Mouse (Mus musculus) hindbrain, embryonic 16.5 days (tissue): ENCODE measurements at regions not wholly inside any gene's neighbourhood (a gene's known extent, or its start where the extent isn't known, plus 50 kb on each side); places are given as distances from the start of the nearest gene placed in this dataset.
A peak's percentile ranks its signal among the peaks of the same experiment; 100 is the strongest.

Source experiments
- ATAC-seq: fragments of 200-750 bp; cut with Nextera tagmentation; 2 replicates; pipeline ENCODE4 v1.8.0; 2017; ENCODE audit warnings: moderate TSS enrichment, moderate library complexity
- H3K27ac ChIP-seq: fragments of 300-500 bp; sonication (generic); 2 replicates; pipeline ENCODE4 v1.5.1; 2014; ENCODE audit warnings: low read depth, mild to moderate bottlenecking, control low read depth, low read length, moderate library complexity
- H3K27me3 ChIP-seq: fragments of 300-500 bp; sonication (generic); replicated peaks from 2 replicates; pipeline ENCODE4 v1.6.1; 2014; ENCODE audit warnings: low read length; ENCODE audit not compliant: control insufficient read depth, insufficient read depth
- H3K36me3 ChIP-seq: fragments of 300-500 bp; sonication (generic); 2 replicates; pipeline ENCODE4 v1.6.1; 2014; ENCODE audit warnings: mild to moderate bottlenecking, low read length, moderate library complexity, mixed read lengths; ENCODE audit not compliant: control insufficient read depth, insufficient read depth
- H3K4me1 ChIP-seq: fragments of 300-500 bp; sonication (generic); 2 replicates; pipeline ENCODE4 v1.6.1; 2014; ENCODE audit warnings: low read depth, low read length; ENCODE audit not compliant: control insufficient read depth, insufficient read depth
- H3K4me2 ChIP-seq: fragments of 300-500 bp; sonication (generic); 2 replicates; pipeline ENCODE4 v1.6.1; 2014; ENCODE audit warnings: mild to moderate bottlenecking, low read length, control low read depth, moderate library complexity
- H3K4me3 ChIP-seq: fragments of 300-500 bp; sonication (generic); 2 replicates; pipeline ENCODE4 v1.5.1; 2014; ENCODE audit warnings: mild to moderate bottlenecking, low read length, control low read depth, moderate library complexity
- H3K9ac ChIP-seq: fragments of 300-500 bp; sonication (generic); 2 replicates; pipeline ENCODE4 v1.6.1; 2014; ENCODE audit warnings: low read depth, mild to moderate bottlenecking, control low read depth, low read length, moderate library complexity
- H3K9me3 ChIP-seq: fragments of 300-500 bp; sonication (generic); 2 replicates; pipeline ENCODE4 v1.6.1; 2014; ENCODE audit warnings: mild to moderate bottlenecking, low read length, moderate library complexity; ENCODE audit not compliant: control insufficient read depth
- WGBS: fragments of 180-500 bp; shearing (Covaris S2); extraction: QIAGEN DNeasy Blood & Tissue Kit; methylation state at CpG from one replicate; pipeline ENCODE4 v1.1.7; 2014; 5-methylcytosine and 5-hydroxymethylcytosine counted together

GRCm38 (mm10) chr9:46736232-46736631 lies 262.3 kb upstream of the Gm4791 start:
- Histone ChIP-seq H3K9ac (no peak overlapping the region), H3K4me2 (no peak overlapping the region), H3K4me3 (no peak overlapping the region), H3K27ac (no peak overlapping the region), H3K9me3 (no peaks in the 10 kb centered on the region), H3K27me3 (no peaks in the 10 kb centered on the region), H3K4me1 (peaks cover 10% of the 10 kb centered on the region), H3K36me3 (no peaks in the 10 kb centered on the region)
- no peak for ATAC-seq

- WGBS = 6% methylated on average over 4 of the region's 4 CpGs
- no peaks in the 10 kb centered on the region for H3K36me3 ChIP-seq
- peaks cover 10% of the 10 kb centered on the region for H3K4me1 ChIP-seq
- peak; percentile 67 for ATAC-seq
- H3K9me3 ChIP-seq = no peaks in the 10 kb centered on the region
- H3K4me3 ChIP-seq = no peak overlapping the region
- no peak overlapping the region for H3K27ac ChIP-seq
- H3K27me3 ChIP-seq = no peaks in the 10 kb centered on the region
- H3K9ac ChIP-seq = no peak overlapping the region
- H3K4me2 ChIP-seq = no peak overlapping the region
Measured at GRCm38 (mm10) chr9:46735664-46736067, 262.9 kb upstream of the Gm4791 start.

- WGBS = 17% methylated on average over 5 of the region's 5 CpGs
- no peaks in the 10 kb centered on the region for H3K4me1 ChIP-seq
- no peaks in the 10 kb centered on the region for H3K27me3 ChIP-seq
- H3K4me2 ChIP-seq = no peak overlapping the region
- no peaks in the 10 kb centered on the region for H3K9me3 ChIP-seq
- no peak overlapping the region for H3K4me3 ChIP-seq
- no peak overlapping the region for H3K27ac ChIP-seq
- no peak overlapping the region for H3K9ac ChIP-seq
- H3K36me3 ChIP-seq = no peaks in the 10 kb centered on the region
- ATAC-seq = no peak
Measured at GRCm38 (mm10) chr9:46728465-46728864, 270.1 kb upstream of the Gm4791 start.

GRCm38 (mm10) chr9:46724231-46724630 lies 274.3 kb upstream of the Gm4791 start:
- Histone ChIP-seq H3K9ac (no peak overlapping the region), H3K4me1 (no peaks in the 10 kb centered on the region), H3K9me3 (no peaks in the 10 kb centered on the region), H3K27me3 (no peaks in the 10 kb centered on the region), H3K4me3 (no peak overlapping the region), H3K36me3 (no peaks in the 10 kb centered on the region), H3K27ac (no peak overlapping the region), H3K4me2 (no peak overlapping the region)
- ATAC-seq = no peak
- WGBS = 80% methylated on average over 5 of the region's 5 CpGs

- Histone ChIP-seq H3K9ac (no peak overlapping the region), H3K36me3 (no peaks in the 10 kb centered on the region), H3K4me1 (no peaks in the 10 kb centered on the region), H3K4me3 (no peak overlapping the region), H3K4me2 (no peak overlapping the region), H3K9me3 (no peaks in the 10 kb centered on the region), H3K27ac (no peak overlapping the region), H3K27me3 (no peaks in the 10 kb centered on the region)
- WGBS = 94% methylated on average over 10 of the region's 10 CpGs
- no peak for ATAC-seq
Measured at GRCm38 (mm10) chr9:46713415-46713814, 285.1 kb upstream of the Gm4791 start.

GRCm38 (mm10) chr9:46704151-46704905 lies 294.2 kb upstream of the Gm4791 start:
- no peak overlapping the region for H3K4me3 ChIP-seq
- no peak for ATAC-seq
- H3K27me3 ChIP-seq = no peaks in the 10 kb centered on the region
- peaks cover 10% of the 10 kb centered on the region for H3K4me1 ChIP-seq
- no peaks in the 10 kb centered on the region for H3K36me3 ChIP-seq
- no peak overlapping the region for H3K9ac ChIP-seq
- no peak overlapping the region for H3K4me2 ChIP-seq
- 41% methylated on average over 10 of the region's 10 CpGs for WGBS
- H3K9me3 ChIP-seq = no peaks in the 10 kb centered on the region
- no peak overlapping the region for H3K27ac ChIP-seq

- WGBS = 21% methylated on average over 8 of the region's 8 CpGs
- H3K27me3 ChIP-seq = no peaks in the 10 kb centered on the region
- no peaks in the 10 kb centered on the region for H3K9me3 ChIP-seq
Measured at GRCm38 (mm10) chr9:46703674-46704073, 294.9 kb upstream of the Gm4791 start.

GRCm38 (mm10) chr9:46702901-46703636 lies 295.5 kb upstream of the Gm4791 start:
- H3K4me3 ChIP-seq = no peak overlapping the region
- no peak for ATAC-seq
- H3K9me3 ChIP-seq = no peaks in the 10 kb centered on the region
- H3K27me3 ChIP-seq = no peaks in the 10 kb centered on the region
- 34% methylated on average over 13 of the region's 13 CpGs for WGBS
- no peak overlapping the region for H3K9ac ChIP-seq
- H3K4me2 ChIP-seq = no peak overlapping the region
- H3K27ac ChIP-seq = peak overlapping the region; percentile 25; the same call in 1 of the 2 replicates
- H3K4me1 ChIP-seq = peaks cover 10% of the 10 kb centered on the region
- H3K36me3 ChIP-seq = no peaks in the 10 kb centered on the region

More at GRCm38 (mm10) chr9:46703674-46704073, 294.9 kb upstream of the Gm4791 start:
- Histone ChIP-seq H3K9ac (no peak overlapping the region), H3K36me3 (no peaks in the 10 kb centered on the region), H3K4me3 (no peak overlapping the region), H3K27ac (peak overlapping the region; percentile 25; the same call in 1 of the 2 replicates), H3K4me1 (peaks cover 10% of the 10 kb centered on the region), H3K4me2 (no peak overlapping the region)
- ATAC-seq = no peak
